Mouse (Mus musculus): ENCODE measurements around the gene Gm9767.

- TF ChIP-seq GATA1 (IDR thresholded peaks at IDR 0.05; ENCODE audit: borderline replicate concordance, low read length) (no peak), FLI1 (IDR thresholded peaks at IDR 0.05; ENCODE audit: low read length) (no peak)
Measured at GRCm38 (mm10) chr10:26114409-26114808, 36.4 kb downstream of the Gm9767 start.

Data from megakaryocyte, embryonic 14.5 days (primary cell).